In genomic region chr5:148026401-148027349, GRCm38 (mm10) we compare ENCODE assay signal across 9 mouse cellular contexts.
DNase-seq lines count a peak whose midpoint lies in the region; TF ChIP-seq lines count a peak whose summit lies in the region.
"Had no signal": no experiment of that assay in that cellular context is flagged by ENCODE, and none has a peak within 500 bp of the region (broad histone marks: within the 10 kb centered on the region; RNA-seq: fewer than 3 reads in every experiment).

No protein-coding gene starts in this region.

- no peaks in the 10 kb centered on the region for H3K27me3 ChIP-seq in thymus, adult 2 months (ENCODE audit: control insufficient read depth, insufficient read depth, low read length)
- H3K27me3 ChIP-seq: liver, embryonic 13.5 days had no signal

- no peaks in the 10 kb centered on the region for H3K36me3 ChIP-seq in thymus, adult 2 months (ENCODE audit: control insufficient read depth, insufficient read depth, low read length)
- H3K36me3 ChIP-seq: liver, embryonic 13.5 days had no signal

- peak; percentile 5 to 17 for DNase-seq in kidney, postnatal 4 days
- no peak for DNase-seq in kidney, postnatal 10 days
- DNase-seq in brain, embryonic 14.5 days (ENCODE audit: low read depth) = peak; percentile 60
- DNase-seq in frontal cortex, adult 2 months (ENCODE audit: extremely low spot score in 1 of 2, low spot score in 1 of 2) = peak; percentile 24 to 37
- DNase-seq in left cerebral cortex, adult 8-10 months (ENCODE audit: low spot score in 2 of 2) = peak; percentile 16 to 25
- DNase-seq in spleen, postnatal 10 days (ENCODE audit: low spot score in 2 of 2) = no peak
- DNase-seq in thymus, adult 2 months = no peak
- DNase-seq: liver, embryonic 13.5 days had no signal

- peak overlapping the region; percentile 3; the same call in 1 of the 2 replicates for H3K4me3 ChIP-seq in olfactory bulb, adult 2 months (ENCODE audit: insufficient read depth, low read depth, low read length)
- H3K4me3 ChIP-seq in thymus, adult 2 months (ENCODE audit: control insufficient read depth, insufficient read depth, low read length) = no peak overlapping the region
- H3K4me3 ChIP-seq: liver, embryonic 13.5 days had no signal

- no peak for TF ChIP-seq POLR2A in brain, embryonic 14.5 days (IDR thresholded peaks at IDR 0.05; ENCODE audit: borderline replicate concordance, extremely low read depth, insufficient read depth, insufficient read length, poor library complexity, severe bottlenecking)
- TF ChIP-seq POLR2A in olfactory bulb, adult 2 months (IDR thresholded peaks at IDR 0.05; ENCODE audit: insufficient read depth, low read depth, low read length) = no peak
- no peak for TF ChIP-seq POLR2A in thymus, adult 2 months (IDR thresholded peaks at IDR 0.05; ENCODE audit: control insufficient read depth, extremely low read depth, insufficient read depth, low read length, poor library complexity)

- 0 out of 2 replicates have a peak overlapping the region, but pooled peaks have one; percentile 4 for H3K27ac ChIP-seq in olfactory bulb, adult 2 months (ENCODE audit: insufficient read depth, low read depth, low read length)
- no peak overlapping the region for H3K27ac ChIP-seq in thymus, adult 2 months (ENCODE audit: control insufficient read depth, insufficient read depth, low read length)
- H3K27ac ChIP-seq: liver, embryonic 13.5 days had no signal

- peak; percentile 57 for TF ChIP-seq CTCF in brain, embryonic 14.5 days (IDR thresholded peaks at IDR 0.05; ENCODE audit: borderline replicate concordance, extremely low read depth, insufficient read depth, insufficient read length)
- no peak for TF ChIP-seq CTCF in olfactory bulb, adult 2 months (IDR thresholded peaks at IDR 0.05; ENCODE audit: insufficient read depth, low read depth, low read length)
- no peak for TF ChIP-seq CTCF in thymus, adult 2 months (IDR thresholded peaks at IDR 0.05; ENCODE audit: borderline replicate concordance, control insufficient read depth, extremely low read depth, insufficient read depth, low read length, poor library complexity)

- peaks cover 19% of the 10 kb centered on the region; the same call in 1 of the 2 replicates for H3K4me1 ChIP-seq in olfactory bulb, adult 2 months (ENCODE audit: control insufficient read depth, insufficient read depth, low read length)
- no peaks in the 10 kb centered on the region for H3K4me1 ChIP-seq in thymus, adult 2 months (replicated peaks; ENCODE audit: control insufficient read depth, insufficient read depth, low read length)
- H3K4me1 ChIP-seq: liver, embryonic 13.5 days had no signal

- WGBS in olfactory bulb, adult 2 months = 40% methylated on average over 26 of the region's 26 CpGs
- WGBS in thymus, adult 2 months = 70% methylated on average over 26 of the region's 26 CpGs

Comparison
In these comparisons a context has a peak if more than half of its experiments do, and no peak if none do; other contexts are left out.
1. DNase-seq: peak in kidney, postnatal 4 days (2 of 2), brain, embryonic 14.5 days (single experiment), frontal cortex, adult 2 months (2 of 2) and left cerebral cortex, adult 8-10 months (2 of 2); none in kidney, postnatal 10 days (single experiment), spleen, postnatal 10 days (0 of 2) and thymus, adult 2 months (single experiment).